8 mouse cellular contexts compared by ENCODE assay signal in the genomic region with DNA sequence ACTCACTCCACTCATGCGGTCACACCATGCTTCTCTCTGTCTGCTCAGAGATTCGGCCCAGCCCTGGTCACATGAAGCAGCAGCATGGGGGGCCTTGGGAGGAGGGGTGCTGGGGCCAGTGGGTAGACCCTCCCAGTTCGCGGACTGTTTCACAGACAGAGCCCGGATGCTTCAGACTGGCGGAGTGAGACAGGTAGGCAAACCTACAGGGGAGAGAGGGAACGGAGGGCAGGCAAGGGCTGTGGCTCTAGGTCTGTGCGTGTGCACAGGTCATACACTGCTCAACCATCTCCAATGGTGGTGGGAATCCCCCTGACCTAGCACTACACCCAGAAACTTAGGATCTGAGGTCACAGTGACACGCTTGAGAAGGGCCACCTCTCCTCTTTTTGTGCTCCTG. TPM values are rescaled to one million over a fixed set of nuclear protein-coding genes. Genes with fewer than 3 reads are reported as not detected.
A peak's percentile ranks its signal among the peaks of the same experiment; 100 is the strongest.
DNase-seq lines count a peak whose midpoint lies in the region; ATAC-seq and TF ChIP-seq lines count a peak whose summit lies in the region.

No protein-coding gene starts in this region.

- H3K36me3 ChIP-seq in liver, adult 2 months (ENCODE audit: control insufficient read depth, insufficient read depth, low read length) = no peaks in the 10 kb centered on the region
- no peaks in the 10 kb centered on the region for H3K36me3 ChIP-seq in embryonic facial prominence, embryonic 11.5 days (replicated peaks; ENCODE audit: control insufficient read depth, insufficient read depth, low read depth, low read length)
- no peaks in the 10 kb centered on the region for H3K36me3 ChIP-seq in midbrain, embryonic 16.5 days (ENCODE audit: control insufficient read depth, insufficient read depth, low read length)

- 44% methylated on average over 9 of the region's 9 CpGs for WGBS in liver, adult 2 months
- 19% methylated on average over 9 of the region's 9 CpGs for WGBS in embryonic facial prominence, embryonic 11.5 days
- WGBS in midbrain, embryonic 16.5 days = 11% methylated on average over 9 of the region's 9 CpGs

- peak overlapping the region; percentile 54; the same call in 1 of the 2 replicates for H3K9ac ChIP-seq in liver, adult 2 months (ENCODE audit: low read depth, low read length)
- H3K9ac ChIP-seq in embryonic facial prominence, embryonic 11.5 days (replicated peaks; ENCODE audit: low read length) = peak overlapping the region; percentile 35; the same call in 1 of the 2 replicates
- H3K9ac ChIP-seq in midbrain, embryonic 16.5 days (ENCODE audit: low read depth, low read length) = peak overlapping the region; percentile 74

- no peak for TF ChIP-seq CTCF in liver, adult 2 months (IDR thresholded peaks at IDR 0.05; ENCODE audit: low read depth, low read length)

- ATAC-seq in embryonic facial prominence, embryonic 11.5 days (replicated peaks; ENCODE audit: insufficient number of reproducible peaks, low FRiP score, low TSS enrichment, low read depth) = peak; percentile 68
- ATAC-seq in midbrain, embryonic 16.5 days = peak; percentile 78

- H3K9me3 ChIP-seq in embryonic facial prominence, embryonic 11.5 days (replicated peaks; ENCODE audit: control insufficient read depth, low read length) = no peaks in the 10 kb centered on the region
- no peaks in the 10 kb centered on the region for H3K9me3 ChIP-seq in midbrain, embryonic 16.5 days (replicated peaks; ENCODE audit: control insufficient read depth, low read length, poor library complexity, severe bottlenecking)

- peak overlapping the region; percentile 52; the same call in 1 of the 2 replicates for H3K4me3 ChIP-seq in liver, adult 2 months (ENCODE audit: insufficient read depth, low read depth, low read length)
- H3K4me3 ChIP-seq in embryonic facial prominence, embryonic 11.5 days (ENCODE audit: low read depth, low read length) = peak overlapping the region; percentile 30
- H3K4me3 ChIP-seq in midbrain, embryonic 16.5 days (ENCODE audit: low read depth, low read length) = peak overlapping the region; percentile 60

- H3K79me2 ChIP-seq in liver, adult 2 months (ENCODE audit: control insufficient read depth, insufficient read depth, low read length) = no peaks in the 10 kb centered on the region

- peak overlapping the region; percentile 62 for H3K4me2 ChIP-seq in embryonic facial prominence, embryonic 11.5 days (ENCODE audit: low read depth, low read length)
- H3K4me2 ChIP-seq in midbrain, embryonic 16.5 days (ENCODE audit: low read length) = peak overlapping the region; percentile 80

- no peak overlapping the region for H3K27ac ChIP-seq in liver, adult 2 months (replicated peaks; ENCODE audit: insufficient read depth, low read depth, low read length)
- H3K27ac ChIP-seq in embryonic facial prominence, embryonic 11.5 days (replicated peaks; ENCODE audit: low read depth, low read length) = no peak overlapping the region
- peak overlapping the region; percentile 63 for H3K27ac ChIP-seq in midbrain, embryonic 16.5 days (ENCODE audit: low read length)

- no peak for TF ChIP-seq POLR2A in liver, adult 2 months (IDR thresholded peaks at IDR 0.05; ENCODE audit: extremely low read depth, insufficient read depth, low read length)

- H3K27me3 ChIP-seq in liver, adult 2 months (ENCODE audit: control insufficient read depth, insufficient read depth, low read length) = no peaks in the 10 kb centered on the region
- H3K27me3 ChIP-seq in embryonic facial prominence, embryonic 11.5 days (ENCODE audit: control insufficient read depth, insufficient read depth, low read length) = no peaks in the 10 kb centered on the region
- peaks cover 2% of the 10 kb centered on the region; the same call in 1 of the 2 replicates for H3K27me3 ChIP-seq in midbrain, embryonic 16.5 days (ENCODE audit: control insufficient read depth, insufficient read depth, low read depth, low read length)

- DNase-seq in liver, adult 2 months (ENCODE audit: extremely low read depth, low read depth, low spot score) = no peak
- DNase-seq in liver (no peak), adipocyte (ENCODE audit: low spot score) (no peak)
- no peak for DNase-seq in embryonic facial prominence, embryonic 11.5 days (ENCODE audit: low spot score)
- peak; percentile 92 for DNase-seq in induced T-regulatory cell, adult 2 months (ENCODE audit: low read depth)
- DNase-seq in left cerebral cortex, adult 11 months (ENCODE audit: low spot score) = no peak
- DNase-seq in right cerebral cortex, postnatal 4 days = no peak

- no peaks in the 10 kb centered on the region; the same call in 1 of the 2 replicates for H3K4me1 ChIP-seq in liver, adult 2 months (ENCODE audit: control insufficient read depth, insufficient read depth, low read length)
- no peaks in the 10 kb centered on the region for H3K4me1 ChIP-seq in embryonic facial prominence, embryonic 11.5 days (ENCODE audit: control insufficient read depth, insufficient read depth, low read length)
- peaks cover 12% of the 10 kb centered on the region for H3K4me1 ChIP-seq in midbrain, embryonic 16.5 days (ENCODE audit: control insufficient read depth, insufficient read depth, low read length)

RNA-seq across cellular contexts. Expression of gene Fosb, which starts 9.6 kb away (rescaled TPM):
- total RNA-seq in liver, adult 2 months (2014; rRNA removed) = 0.07 and 0.09 TPM in 2 replicates
- 0.06 and 0.11 TPM in 2 replicates for polyA plus RNA-seq in liver, adult 2 months (2012; rRNA removed)
- not detected in 2 replicates for polyA plus RNA-seq in embryonic facial prominence, embryonic 11.5 days (2014; fragmentation: Nextera tagmentation; extraction: Ambion mirVana)
- polyA plus RNA-seq in midbrain, embryonic 16.5 days (2015; fragmentation: Nextera tagmentation; extraction: Ambion mirVana) = 0.06 TPM in 2 replicates

RNA-seq across cellular contexts. Expression of gene Ercc1, which starts 25.1 kb away (rescaled TPM):
- 6.5 and 6.6 TPM in 2 replicates for total RNA-seq in liver, adult 2 months (2014; rRNA removed)
- polyA plus RNA-seq in liver, adult 2 months (2012; rRNA removed) = 8.5 and 9.4 TPM in 2 replicates
- polyA plus RNA-seq in embryonic facial prominence, embryonic 11.5 days (2014; fragmentation: Nextera tagmentation; extraction: Ambion mirVana) = 87.1 and 94.5 TPM in 2 replicates
- polyA plus RNA-seq in midbrain, embryonic 16.5 days (2015; fragmentation: Nextera tagmentation; extraction: Ambion mirVana) = 80.1 and 82.4 TPM in 2 replicates

RNA-seq across cellular contexts. Expression of gene Rtn2, which starts 37.0 kb away (rescaled TPM):
- 0.27 and 0.65 TPM in 2 replicates for total RNA-seq in liver, adult 2 months (2014; rRNA removed)
- polyA plus RNA-seq in liver, adult 2 months (2012; rRNA removed) = 0.62 and 1.1 TPM in 2 replicates
- polyA plus RNA-seq in embryonic facial prominence, embryonic 11.5 days (2014; fragmentation: Nextera tagmentation; extraction: Ambion mirVana) = 15.8 and 17.5 TPM in 2 replicates
- polyA plus RNA-seq in midbrain, embryonic 16.5 days (2015; fragmentation: Nextera tagmentation; extraction: Ambion mirVana) = 111 and 114 TPM in 2 replicates

RNA-seq across cellular contexts. Expression of gene Ppm1n, which starts 39.6 kb away (rescaled TPM):
- 0.20 TPM in 1 of 2 replicates, not detected in the other for total RNA-seq in liver, adult 2 months (2014; rRNA removed)
- polyA plus RNA-seq in liver, adult 2 months (2012; rRNA removed) = 0.13 TPM in 1 of 2 replicates, not detected in the other
- polyA plus RNA-seq in embryonic facial prominence, embryonic 11.5 days (2014; fragmentation: Nextera tagmentation; extraction: Ambion mirVana) = not detected in 2 replicates
- polyA plus RNA-seq in midbrain, embryonic 16.5 days (2015; fragmentation: Nextera tagmentation; extraction: Ambion mirVana) = 1.5 and 1.6 TPM in 2 replicates

RNA-seq across cellular contexts. Expression of gene Cd3eap, which starts 39.8 kb away (rescaled TPM):
- 1.3 and 1.7 TPM in 2 replicates for total RNA-seq in liver, adult 2 months (2014; rRNA removed)
- 6.5 and 7.0 TPM in 2 replicates for polyA plus RNA-seq in liver, adult 2 months (2012; rRNA removed)
- 20.1 and 21.5 TPM in 2 replicates for polyA plus RNA-seq in embryonic facial prominence, embryonic 11.5 days (2014; fragmentation: Nextera tagmentation; extraction: Ambion mirVana)
- polyA plus RNA-seq in midbrain, embryonic 16.5 days (2015; fragmentation: Nextera tagmentation; extraction: Ambion mirVana) = 24.1 and 24.6 TPM in 2 replicates
